Mouse (Mus musculus) frontal cortex, postnatal 36 days (tissue): ENCODE results near the gene Egfem1.

Experiments
- DNase-seq, 2 experiments: peaks; one replicate each; pipeline ENCODE4 v3.0.0; 2022; ENCODE audit warnings: low spot score in 2 of 2

Egfem1 gene

DNA sequence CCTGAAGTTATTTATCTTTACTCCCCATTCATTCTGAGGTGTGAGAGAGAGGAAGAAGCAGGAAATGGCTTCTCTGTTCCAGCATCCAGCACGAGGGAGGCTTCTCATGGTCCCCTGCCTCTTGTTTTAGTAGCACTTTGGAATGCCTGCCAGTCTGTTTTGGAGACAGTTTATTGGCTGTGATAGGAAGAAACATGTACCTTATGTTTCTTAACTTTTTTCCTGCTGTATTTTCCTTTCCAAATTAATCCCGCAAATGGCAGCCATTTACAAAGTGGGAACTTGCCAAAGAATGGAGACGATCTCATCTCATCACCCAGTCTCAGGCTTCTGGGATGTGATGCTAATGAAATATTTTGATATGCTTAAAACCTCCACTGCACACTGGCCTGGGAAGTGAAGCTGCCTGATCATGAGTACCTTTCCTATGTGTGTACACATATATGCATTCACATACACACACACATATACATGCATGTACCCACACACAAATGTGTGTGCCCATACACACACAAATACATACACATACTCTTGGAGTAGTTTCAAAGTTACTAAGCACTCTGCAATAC is 260.5 kb downstream of the Egfem1 start:
- DNase-seq: no peak

GRCm38 (mm10) chr3:29345805-29346204 is 264.0 kb downstream of the Egfem1 start:
- DNase-seq: no peak

DNA sequence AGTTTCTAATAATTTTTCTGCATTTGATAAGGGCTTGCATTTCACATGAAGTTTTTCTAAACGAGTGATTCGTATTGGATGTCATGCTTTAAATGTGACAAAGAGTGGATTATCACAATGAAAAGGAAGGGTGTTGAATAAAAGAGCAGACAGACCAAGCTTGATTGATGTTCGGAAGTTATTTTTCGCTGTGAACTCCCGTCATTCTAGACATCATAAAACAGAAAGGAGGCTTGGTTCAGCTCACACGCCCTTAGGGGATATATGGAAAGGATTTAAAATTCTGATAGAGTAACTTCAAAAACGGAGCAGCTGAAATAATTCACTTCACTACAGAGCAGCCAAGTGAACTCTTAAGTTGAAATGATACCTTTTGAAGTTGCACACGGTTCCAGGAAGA is 285.1 kb downstream of the Egfem1 start:
- DNase-seq: no peak

GRCm38 (mm10) chr3:29370519-29370918 is 288.7 kb downstream of the Egfem1 start:
- no peak for DNase-seq

DNA sequence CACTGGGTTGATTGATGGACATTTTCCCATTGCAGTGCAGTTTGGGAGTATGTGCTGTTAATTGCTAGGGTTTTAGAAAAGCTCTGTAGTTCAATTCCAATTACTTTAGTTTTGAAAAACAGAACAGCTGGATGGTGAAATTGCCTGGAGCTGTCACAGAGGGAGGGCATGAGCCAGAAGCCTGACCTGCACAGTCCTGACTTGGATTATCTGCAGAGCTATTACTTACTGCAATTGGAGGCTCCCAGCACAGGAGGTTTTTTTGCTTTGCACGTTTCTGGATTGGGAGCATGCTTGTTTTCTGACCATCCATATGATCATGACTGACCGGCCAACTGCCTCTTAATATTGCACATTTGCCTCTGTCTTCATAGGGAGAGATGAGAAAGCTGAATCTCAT is 299.4 kb downstream of the Egfem1 start:
- no peak for DNase-seq

GRCm38 (mm10) chr3:29399064-29399463 is 317.2 kb downstream of the Egfem1 start:
- DNase-seq: peak; percentile 6 to 43

DNA sequence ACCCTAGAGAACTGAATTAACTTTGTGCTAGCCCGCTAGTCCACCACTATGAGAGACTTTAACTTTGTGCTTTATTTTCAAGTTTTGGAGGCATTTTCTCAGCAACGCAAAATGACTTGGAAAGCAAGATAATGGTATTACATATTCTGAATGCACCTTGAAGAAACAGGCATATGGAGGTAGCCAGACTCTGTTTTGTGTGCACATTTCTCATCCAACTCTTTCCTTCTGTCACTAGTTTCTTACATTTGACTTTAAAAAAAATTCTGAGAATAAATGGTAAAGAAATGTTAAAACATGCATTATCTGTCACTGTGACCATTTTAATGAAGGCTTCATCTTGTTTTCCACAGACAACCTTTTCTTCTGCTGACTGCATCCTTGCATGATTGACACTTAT is 339.8 kb downstream of the Egfem1 start:
- DNase-seq: no peak

DNA sequence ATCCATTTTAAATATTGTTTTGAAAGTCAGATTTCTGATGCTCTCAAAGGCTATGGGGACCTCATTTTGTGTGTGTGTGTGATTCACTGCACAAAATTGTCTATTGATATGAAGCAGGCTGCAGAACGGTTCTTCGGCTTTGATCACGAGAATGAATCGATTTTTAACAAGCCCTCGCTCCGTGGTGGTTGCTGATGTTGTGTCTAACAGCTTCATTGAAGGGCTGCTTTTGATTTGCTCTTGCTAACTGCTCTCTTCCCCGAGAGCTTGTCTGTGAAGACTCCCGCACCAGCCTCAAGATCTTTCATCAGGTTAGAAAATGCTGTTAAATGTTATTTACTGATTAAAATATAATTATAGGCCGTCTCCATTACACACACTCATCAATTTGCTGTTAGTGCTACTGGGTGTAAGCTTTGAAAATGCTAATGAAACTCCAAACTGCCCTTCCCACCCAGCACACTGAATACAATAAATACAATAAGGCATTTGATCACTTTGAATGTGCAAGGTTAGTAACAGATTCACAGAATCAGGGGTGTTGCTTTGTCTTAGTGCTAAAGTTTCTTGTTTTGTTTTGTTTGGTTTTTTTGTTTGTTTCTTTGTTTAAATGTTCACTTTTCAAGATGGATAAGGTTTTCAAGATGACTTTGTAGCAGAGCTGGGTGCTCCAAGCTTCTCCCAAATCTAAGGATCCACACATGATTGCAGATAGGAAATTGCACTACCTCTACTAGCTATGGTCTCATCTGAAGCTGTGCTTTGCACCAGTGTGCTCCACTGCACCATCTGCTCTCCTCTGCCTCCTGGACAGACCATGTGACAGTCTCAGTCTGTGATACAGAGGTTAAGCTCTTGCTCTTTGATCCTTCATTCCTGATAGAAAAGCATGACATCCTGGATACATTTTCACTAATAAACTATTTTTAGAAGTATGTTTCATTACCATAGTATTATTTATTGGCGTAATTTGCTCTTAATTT is 350.6 kb downstream of the Egfem1 start:
- DNase-seq: no peak

DNA sequence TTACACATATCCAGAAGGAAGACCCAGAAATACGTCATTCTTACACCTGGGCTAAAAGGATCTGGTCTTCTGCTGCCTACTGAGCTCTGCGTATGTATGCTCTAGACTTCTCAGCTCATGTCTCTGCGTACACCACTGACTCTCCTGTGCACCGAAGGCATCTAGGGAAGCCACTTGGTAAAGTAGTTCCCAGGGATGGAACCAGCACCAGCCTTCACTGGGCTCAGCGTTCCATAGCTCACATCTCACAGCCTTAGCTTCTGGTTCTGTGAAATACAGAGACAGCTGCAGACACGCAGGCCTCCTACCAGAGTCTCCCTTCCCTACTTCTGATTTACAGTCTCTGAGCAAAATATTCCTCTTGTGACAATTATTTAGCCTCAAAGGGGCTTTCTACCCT is 361.2 kb downstream of the Egfem1 start:
- DNase-seq: no peak

GRCm38 (mm10) chr3:29444661-29445060 is 362.8 kb downstream of the Egfem1 start:
- no peak for DNase-seq

- no peak for DNase-seq
Measured at GRCm38 (mm10) chr3:29446081-29446480, 364.3 kb downstream of the Egfem1 start.

DNA sequence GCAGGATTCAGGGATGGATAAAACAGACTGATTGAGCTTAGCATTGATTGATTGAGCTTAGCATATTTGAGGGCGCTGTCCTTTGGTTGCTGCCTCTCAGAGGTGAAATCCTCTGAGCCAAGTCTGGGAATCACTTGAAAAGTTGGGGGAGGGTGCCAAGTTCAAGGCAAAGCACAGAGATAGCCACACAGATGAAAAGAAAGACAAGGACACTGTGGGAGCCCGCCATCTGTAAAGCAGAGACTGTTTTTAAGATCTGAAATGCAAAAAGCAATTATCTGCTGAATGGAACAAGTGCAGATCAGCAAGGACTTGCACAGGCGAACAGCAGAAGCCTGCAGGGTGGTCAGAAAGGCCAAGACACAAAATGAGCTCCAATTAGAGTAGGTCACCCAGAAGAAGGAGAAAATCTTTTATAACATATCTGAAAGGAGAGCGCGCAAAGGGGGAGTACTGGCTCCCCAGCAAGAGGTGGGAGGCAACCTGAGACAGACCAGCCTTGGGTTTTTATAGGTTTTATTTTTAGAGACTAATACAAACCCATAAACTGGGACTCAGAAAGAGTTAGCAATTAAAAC is 367.1 kb downstream of the Egfem1 start:
- DNase-seq: no peak

DNA sequence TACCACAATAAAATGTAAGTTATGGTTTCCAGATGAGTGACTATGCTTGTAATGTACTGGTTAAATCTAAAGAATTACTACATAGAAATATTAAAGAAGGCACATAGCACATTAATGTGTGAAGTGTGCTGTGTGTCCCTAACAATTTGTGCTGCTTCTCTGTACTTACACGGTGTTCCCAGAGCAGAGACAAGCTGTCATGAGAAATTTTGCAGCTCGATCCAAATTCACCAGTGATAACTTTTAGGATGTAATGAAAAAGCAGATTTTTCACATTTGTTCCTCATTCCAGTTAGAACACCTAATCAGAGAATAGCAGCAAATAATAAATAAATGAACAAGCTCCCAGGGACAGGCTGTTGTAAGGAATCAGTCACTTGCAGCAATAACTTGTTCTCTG is 416.4 kb downstream of the Egfem1 start:
- no peak for DNase-seq

DNA sequence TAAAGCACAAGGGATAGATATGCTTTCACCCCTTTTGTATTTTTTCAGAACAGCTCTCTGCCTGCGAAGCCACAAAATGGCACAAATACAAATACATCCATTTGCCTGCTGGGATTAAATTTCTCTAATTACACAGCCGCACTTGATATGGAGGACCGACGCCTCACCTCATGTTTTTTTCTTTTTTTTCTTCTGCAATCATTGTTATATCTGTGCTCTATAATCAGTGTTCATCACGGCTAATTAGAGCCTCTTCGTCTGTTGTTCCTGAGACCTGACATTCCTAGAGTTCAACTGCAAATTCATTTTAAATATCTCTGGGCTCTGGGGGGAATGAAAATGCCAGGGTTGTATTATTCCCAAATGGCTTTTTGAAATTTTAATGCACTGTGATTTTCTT is 417.4 kb downstream of the Egfem1 start:
- no peak for DNase-seq

DNA sequence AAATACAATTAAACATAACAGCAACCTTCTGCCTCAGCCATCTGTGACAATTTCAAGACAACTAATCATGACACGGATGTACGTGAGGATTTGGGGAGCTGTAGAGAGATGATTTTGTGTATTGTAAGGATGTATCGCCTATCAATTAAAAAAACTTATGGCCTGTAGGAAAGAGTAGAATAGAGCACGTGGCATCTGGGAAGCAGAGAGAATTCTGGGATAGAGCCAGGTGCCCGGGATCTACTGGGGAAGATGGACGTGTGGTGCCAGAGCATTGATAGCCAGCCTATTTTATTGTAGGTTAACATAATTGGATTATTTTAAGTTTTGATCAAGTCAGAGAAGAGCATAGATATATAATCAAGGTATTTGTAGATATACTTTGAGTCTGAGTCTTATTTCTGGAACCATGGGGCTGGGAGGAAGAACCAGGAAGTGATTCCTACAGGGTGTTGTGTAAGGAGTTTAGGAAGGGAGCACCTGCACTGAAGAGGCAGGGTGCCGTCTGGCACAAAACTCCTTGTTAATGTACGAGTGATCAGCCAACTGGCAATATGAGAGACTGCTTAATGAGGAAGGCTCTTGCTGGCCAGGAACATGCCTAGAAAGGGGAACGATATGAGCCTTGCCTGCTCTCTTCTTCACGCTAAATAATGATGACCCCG is 443.6 kb downstream of the Egfem1 start:
- no peak for DNase-seq

- DNase-seq: no peak
Measured at GRCm38 (mm10) chr3:29525963-29526301, 444.1 kb downstream of the Egfem1 start.

- no peak for DNase-seq
Measured at GRCm38 (mm10) chr3:29539211-29539610, 457.4 kb downstream of the Egfem1 start.

- DNase-seq: peak in 1 of 2 experiments; percentile 24
Measured at GRCm38 (mm10) chr3:29539902-29540301, 458.1 kb downstream of the Egfem1 start.

DNA sequence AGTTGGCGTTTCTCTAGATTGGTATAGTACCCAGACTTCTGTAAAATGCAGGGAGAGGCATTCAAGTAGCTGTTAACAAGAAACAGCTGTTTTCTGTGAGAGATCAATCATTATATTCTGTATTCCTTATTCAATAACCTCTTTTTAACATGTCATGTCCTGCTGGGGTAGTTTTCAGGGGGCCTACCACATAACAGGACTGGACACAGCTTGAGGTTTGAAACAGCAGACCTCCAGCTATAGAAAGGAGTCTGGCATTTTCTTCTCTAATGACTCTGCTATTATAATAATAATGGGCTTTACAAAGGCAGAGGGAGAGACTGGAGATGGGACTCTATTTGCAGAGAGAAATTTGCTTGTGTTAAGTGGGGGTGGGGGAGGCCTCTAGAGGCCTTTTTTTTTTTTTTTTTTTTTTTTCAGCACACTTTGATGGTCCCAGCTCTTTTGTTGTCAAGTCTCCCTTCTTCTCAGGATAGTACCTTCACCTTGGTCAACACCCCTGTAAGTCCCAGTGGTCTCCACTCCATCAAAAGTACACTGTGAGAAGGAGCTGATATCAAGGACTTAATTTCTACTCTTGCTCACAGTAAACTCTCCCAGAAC is 459.8 kb downstream of the Egfem1 start:
- DNase-seq: no peak

- no peak for DNase-seq
Measured at GRCm38 (mm10) chr3:29544056-29544455, 462.2 kb downstream of the Egfem1 start.

DNA sequence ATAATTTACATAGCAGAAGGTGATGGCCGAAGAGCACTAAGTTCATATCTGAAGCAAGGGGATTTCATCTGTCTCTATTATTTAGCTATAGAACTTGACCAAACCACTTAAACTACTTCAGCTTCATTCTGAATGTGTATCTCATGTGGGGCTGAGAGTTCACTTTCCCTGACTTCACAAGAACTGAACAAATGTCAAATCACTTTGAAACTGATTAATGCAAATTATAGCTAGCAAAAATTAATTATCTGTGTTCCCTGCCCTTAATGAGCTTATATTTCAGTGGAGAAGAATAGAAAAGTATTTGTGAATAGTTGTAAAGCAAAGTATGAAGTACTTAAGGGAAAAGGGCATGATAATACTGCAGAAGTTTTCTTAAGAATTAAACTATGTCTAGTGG is 481.3 kb downstream of the Egfem1 start:
- no peak for DNase-seq
